Mouse (Mus musculus): ENCODE results near the gene Cd47. TPM values are rescaled to one million over a fixed set of nuclear protein-coding genes. Genes with fewer than 3 reads are reported as not detected.
A peak's percentile ranks its signal among the peaks of the same experiment; 100 is the strongest.

Gene Cd47
- polyA plus RNA-seq, 1 experiment from 2014 or later: 102 TPM

- ATAC-seq (ENCODE audit: low read depth) (no peak), DNase-seq (ENCODE audit: low spot score) (no peak)
- Histone ChIP-seq H3K9me3 (ENCODE audit: control insufficient read depth, low read length) (0 out of 2 replicates have a peak, but pooled peaks cover 6% of the 10 kb centered on the region), H3K27ac (replicated peaks; ENCODE audit: low read depth, low read length) (no peak overlapping the region), H3K4me3 (ENCODE audit: low read depth, low read length) (no peak overlapping the region), H3K4me1 (ENCODE audit: control insufficient read depth, insufficient read depth, low read length) (no peaks in the 10 kb centered on the region), H3K9ac (ENCODE audit: low read depth, low read length) (no peak overlapping the region), H3K36me3 (ENCODE audit: control insufficient read depth, insufficient read depth, low read length) (no peaks in the 10 kb centered on the region), H3K27me3 (replicated peaks; ENCODE audit: control insufficient read depth, insufficient read depth, low read length) (no peaks in the 10 kb centered on the region), H3K4me2 (ENCODE audit: low read depth, low read length) (no peak overlapping the region)
- 78% methylated on average over 6 of the region's 6 CpGs for WGBS
Observed at GRCm38 (mm10) chr16:49936008-49936443, 135.7 kb downstream of the Cd47 start.

DNA sequence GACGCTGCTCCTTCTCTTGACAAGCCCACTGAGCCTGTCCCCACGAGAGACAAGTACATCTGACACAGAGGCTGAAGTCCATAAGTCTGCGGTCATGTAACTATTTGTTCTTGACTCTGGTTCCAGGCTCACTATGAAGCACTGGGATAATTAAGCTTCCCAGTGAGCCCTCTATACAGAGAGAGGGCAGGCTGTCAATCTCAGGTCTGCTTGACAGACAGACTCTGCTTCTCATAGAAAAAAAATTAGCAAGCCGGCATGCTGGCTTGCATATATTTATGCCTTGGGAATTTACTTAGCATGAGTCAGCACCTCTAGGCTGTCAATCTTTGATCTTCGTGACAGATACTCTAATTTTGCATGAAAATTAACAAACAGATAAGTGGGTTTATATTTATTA is 136.5 kb downstream of the Cd47 start:
- no peak overlapping the region for H3K27ac ChIP-seq (replicated peaks; ENCODE audit: low read depth, low read length)
- DNase-seq (ENCODE audit: low spot score) (no peak), ATAC-seq (ENCODE audit: low read depth) (no peak)
- no peak overlapping the region for H3K9ac ChIP-seq (ENCODE audit: low read depth, low read length)
- no peak overlapping the region for H3K4me2 ChIP-seq (ENCODE audit: low read depth, low read length)
- WGBS: 48% methylated on average over 5 of the region's 5 CpGs
- no peaks in the 10 kb centered on the region for H3K27me3 ChIP-seq (replicated peaks; ENCODE audit: control insufficient read depth, insufficient read depth, low read length)
- H3K9me3 ChIP-seq (ENCODE audit: control insufficient read depth, low read length): 0 out of 2 replicates have a peak, but pooled peaks cover 6% of the 10 kb centered on the region
- H3K36me3 ChIP-seq (ENCODE audit: control insufficient read depth, insufficient read depth, low read length): no peaks in the 10 kb centered on the region
- no peaks in the 10 kb centered on the region for H3K4me1 ChIP-seq (ENCODE audit: control insufficient read depth, insufficient read depth, low read length)
- H3K4me3 ChIP-seq (ENCODE audit: low read depth, low read length): no peak overlapping the region

DNA sequence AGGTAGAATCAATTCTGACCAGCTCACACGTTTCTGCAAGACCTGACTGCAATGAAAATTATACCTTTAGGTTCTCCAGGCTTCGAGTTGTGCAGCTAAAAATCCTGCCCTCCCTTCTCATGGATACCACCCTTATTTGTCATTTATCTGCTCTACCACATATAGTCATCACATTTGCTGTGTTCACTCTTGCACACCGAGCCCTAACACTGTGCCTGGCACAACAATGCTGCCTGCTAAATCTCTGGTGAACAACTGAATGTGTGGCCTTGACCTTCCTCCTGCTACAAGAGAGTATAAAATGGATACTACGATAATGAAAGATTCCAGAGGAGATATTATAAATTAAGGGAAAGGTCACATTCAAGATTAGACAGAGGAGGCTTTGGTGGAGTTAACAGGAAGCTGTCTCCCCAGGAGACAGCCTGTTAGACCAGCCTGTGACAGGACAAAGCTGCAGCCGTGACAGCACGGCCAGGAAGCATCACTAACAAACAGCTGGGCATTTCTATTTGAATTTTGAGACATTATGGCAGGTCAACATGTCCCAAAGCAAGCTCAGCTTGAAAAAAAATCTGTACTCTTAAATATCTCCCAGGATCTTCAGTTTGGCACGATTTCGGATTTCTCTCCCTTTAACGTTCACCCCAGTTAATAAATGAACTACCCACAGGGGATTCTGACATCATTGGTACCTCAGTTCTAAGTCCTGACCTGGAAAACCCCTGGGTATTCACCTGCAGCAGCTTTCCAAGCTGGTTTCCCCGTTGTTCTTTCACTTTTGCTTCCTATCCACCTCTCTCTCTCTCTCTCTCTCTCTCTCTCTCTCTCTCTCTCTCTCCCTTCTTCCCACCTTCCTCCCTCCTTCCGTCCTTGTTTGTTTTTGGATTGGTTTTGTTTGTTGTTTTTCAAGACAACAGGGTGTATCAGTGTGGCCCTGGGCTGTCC is 137.2 kb downstream of the Cd47 start:
- WGBS: 43% methylated on average over 11 of the region's 11 CpGs
- Histone ChIP-seq H3K36me3 (ENCODE audit: control insufficient read depth, insufficient read depth, low read length) (no peaks in the 10 kb centered on the region), H3K4me2 (ENCODE audit: low read depth, low read length) (no peak overlapping the region), H3K4me1 (ENCODE audit: control insufficient read depth, insufficient read depth, low read length) (no peaks in the 10 kb centered on the region), H3K27ac (replicated peaks; ENCODE audit: low read depth, low read length) (no peak overlapping the region), H3K27me3 (replicated peaks; ENCODE audit: control insufficient read depth, insufficient read depth, low read length) (no peaks in the 10 kb centered on the region), H3K4me3 (ENCODE audit: low read depth, low read length) (no peak overlapping the region), H3K9ac (ENCODE audit: low read depth, low read length) (no peak overlapping the region), H3K9me3 (ENCODE audit: control insufficient read depth, low read length) (0 out of 2 replicates have a peak, but pooled peaks cover 6% of the 10 kb centered on the region)
- DNase-seq (ENCODE audit: low spot score) (no peak), ATAC-seq (ENCODE audit: low read depth) (no peak)

GRCm38 (mm10) chr16:49938483-49939301 is 138.4 kb downstream of the Cd47 start:
- Histone ChIP-seq H3K4me2 (ENCODE audit: low read depth, low read length) (no peak overlapping the region), H3K9me3 (ENCODE audit: control insufficient read depth, low read length) (0 out of 2 replicates have a peak, but pooled peaks cover 6% of the 10 kb centered on the region), H3K36me3 (ENCODE audit: control insufficient read depth, insufficient read depth, low read length) (no peaks in the 10 kb centered on the region), H3K27ac (replicated peaks; ENCODE audit: low read depth, low read length) (no peak overlapping the region), H3K9ac (ENCODE audit: low read depth, low read length) (no peak overlapping the region), H3K4me3 (ENCODE audit: low read depth, low read length) (no peak overlapping the region), H3K4me1 (ENCODE audit: control insufficient read depth, insufficient read depth, low read length) (no peaks in the 10 kb centered on the region), H3K27me3 (replicated peaks; ENCODE audit: control insufficient read depth, insufficient read depth, low read length) (no peaks in the 10 kb centered on the region)
- DNase-seq (ENCODE audit: low spot score) (no peak), ATAC-seq (ENCODE audit: low read depth) (no peak)
- 68% methylated on average over 7 of the region's 7 CpGs for WGBS

DNA sequence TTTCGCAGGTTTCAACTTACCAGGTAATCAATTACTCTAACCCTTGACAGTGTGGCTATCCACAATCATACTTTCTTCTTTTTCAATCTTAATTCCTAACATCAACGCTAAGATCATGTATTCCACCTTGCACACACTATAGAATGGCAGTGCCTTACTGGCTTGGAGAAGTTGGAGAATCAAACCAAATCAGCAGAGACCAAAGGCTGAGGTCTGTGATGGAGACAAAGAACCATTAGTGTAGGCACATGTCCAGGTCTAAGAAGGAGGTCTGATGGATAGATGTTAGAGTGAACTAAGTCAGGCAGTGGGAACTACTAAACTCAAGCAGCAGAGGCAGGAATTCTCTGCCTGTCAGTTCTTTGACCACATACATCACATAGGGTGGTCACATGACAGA is 139.0 kb downstream of the Cd47 start:
- Histone ChIP-seq H3K4me1 (ENCODE audit: control insufficient read depth, insufficient read depth, low read length) (no peaks in the 10 kb centered on the region), H3K27me3 (replicated peaks; ENCODE audit: control insufficient read depth, insufficient read depth, low read length) (no peaks in the 10 kb centered on the region), H3K4me3 (ENCODE audit: low read depth, low read length) (no peak overlapping the region), H3K9me3 (ENCODE audit: control insufficient read depth, low read length) (0 out of 2 replicates have a peak, but pooled peaks cover 6% of the 10 kb centered on the region), H3K4me2 (ENCODE audit: low read depth, low read length) (no peak overlapping the region), H3K36me3 (ENCODE audit: control insufficient read depth, insufficient read depth, low read length) (no peaks in the 10 kb centered on the region), H3K9ac (ENCODE audit: low read depth, low read length) (no peak overlapping the region), H3K27ac (replicated peaks; ENCODE audit: low read depth, low read length) (no peak overlapping the region)
- ATAC-seq (ENCODE audit: low read depth): no peak
- WGBS: 94% methylated on average over 2 of the region's 2 CpGs
- no peak for DNase-seq (ENCODE audit: low spot score)

DNA sequence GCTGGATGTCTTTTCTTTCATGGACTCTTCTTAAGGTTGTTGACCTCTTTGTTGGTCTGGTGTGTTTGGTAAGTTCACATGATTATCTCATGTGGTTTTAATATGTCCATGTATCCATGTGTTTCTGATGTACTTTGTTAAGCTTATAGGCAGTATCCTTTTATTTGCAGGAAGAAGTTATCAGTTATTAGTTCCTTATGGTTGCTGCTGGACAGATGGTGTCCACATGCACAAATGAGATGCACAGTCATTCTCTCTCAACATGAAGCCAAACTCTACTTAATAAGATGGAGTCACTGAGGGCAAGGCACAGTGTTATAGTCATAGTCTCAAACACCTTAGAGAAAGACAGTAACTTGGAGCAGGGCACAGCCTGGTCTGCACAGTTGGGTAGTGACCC is 140.1 kb downstream of the Cd47 start:
- Histone ChIP-seq H3K4me1 (ENCODE audit: control insufficient read depth, insufficient read depth, low read length) (no peaks in the 10 kb centered on the region), H3K36me3 (ENCODE audit: control insufficient read depth, insufficient read depth, low read length) (no peaks in the 10 kb centered on the region), H3K27ac (replicated peaks; ENCODE audit: low read depth, low read length) (no peak overlapping the region), H3K9me3 (ENCODE audit: control insufficient read depth, low read length) (0 out of 2 replicates have a peak, but pooled peaks cover 6% of the 10 kb centered on the region), H3K4me3 (ENCODE audit: low read depth, low read length) (no peak overlapping the region), H3K9ac (ENCODE audit: low read depth, low read length) (no peak overlapping the region), H3K4me2 (ENCODE audit: low read depth, low read length) (no peak overlapping the region), H3K27me3 (replicated peaks; ENCODE audit: control insufficient read depth, insufficient read depth, low read length) (no peaks in the 10 kb centered on the region)
- no peak for DNase-seq (ENCODE audit: low spot score)
- 0 out of 2 replicates have a peak, but pooled peaks have one; percentile 22 for ATAC-seq (ENCODE audit: low read depth)

DNA sequence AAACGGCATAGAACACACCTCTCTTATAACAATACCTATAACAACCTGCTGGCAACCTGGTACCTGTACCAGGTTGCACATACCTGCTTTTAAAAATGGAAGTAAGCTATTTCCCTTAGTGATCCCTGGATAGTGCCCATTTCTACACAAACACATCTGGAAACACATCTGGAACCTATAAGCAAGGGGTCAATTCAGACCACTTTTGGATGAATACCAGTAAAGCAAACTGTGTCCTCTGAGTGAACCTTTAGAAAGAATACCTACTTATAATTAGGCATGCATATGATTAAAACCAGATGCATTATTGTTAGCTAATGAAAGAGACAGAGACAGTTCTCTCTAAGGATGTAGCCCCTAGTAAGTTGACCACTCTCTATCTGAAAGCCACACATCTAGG is 140.7 kb downstream of the Cd47 start:
- 57% methylated on average over 1 of the region's 1 CpGs for WGBS
- ATAC-seq (ENCODE audit: low read depth) (0 out of 2 replicates have a peak, but pooled peaks have one; percentile 26), DNase-seq (ENCODE audit: low spot score) (peak; percentile 40)
- H3K27me3 ChIP-seq (replicated peaks; ENCODE audit: control insufficient read depth, insufficient read depth, low read length): no peaks in the 10 kb centered on the region
- no peak overlapping the region for H3K4me2 ChIP-seq (ENCODE audit: low read depth, low read length)
- H3K36me3 ChIP-seq (ENCODE audit: control insufficient read depth, insufficient read depth, low read length): no peaks in the 10 kb centered on the region
- no peak overlapping the region for H3K9ac ChIP-seq (ENCODE audit: low read depth, low read length)
- H3K9me3 ChIP-seq (ENCODE audit: control insufficient read depth, low read length): 0 out of 2 replicates have a peak, but pooled peaks cover 6% of the 10 kb centered on the region
- no peak overlapping the region for H3K27ac ChIP-seq (replicated peaks; ENCODE audit: low read depth, low read length)
- H3K4me3 ChIP-seq (ENCODE audit: low read depth, low read length): no peak overlapping the region
- no peaks in the 10 kb centered on the region for H3K4me1 ChIP-seq (ENCODE audit: control insufficient read depth, insufficient read depth, low read length)

DNA sequence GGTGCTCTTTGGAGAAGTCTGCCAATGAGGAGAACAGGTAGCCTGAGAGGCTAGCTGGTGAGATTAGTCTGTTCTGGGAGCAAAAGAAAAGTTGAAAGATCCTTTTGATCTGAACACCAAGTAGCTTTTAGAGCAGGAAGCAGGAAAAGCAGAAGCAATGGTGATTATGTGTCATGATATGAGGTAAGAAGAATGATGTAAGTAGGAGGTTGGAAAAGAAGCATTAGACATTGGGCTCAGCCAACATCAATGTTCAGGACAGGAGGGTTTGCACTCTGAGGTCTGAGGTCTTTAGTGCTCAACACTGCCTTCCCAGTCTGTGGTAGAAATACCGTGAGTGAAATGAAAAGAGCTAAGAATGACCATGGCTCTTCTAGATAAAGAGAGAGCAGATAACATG is 143.4 kb downstream of the Cd47 start:
- H3K27ac ChIP-seq (replicated peaks; ENCODE audit: low read depth, low read length): no peak overlapping the region
- no peak for DNase-seq (ENCODE audit: low spot score)
- 0 out of 2 replicates have a peak, but pooled peaks cover 6% of the 10 kb centered on the region for H3K9me3 ChIP-seq (ENCODE audit: control insufficient read depth, low read length)
- no peaks in the 10 kb centered on the region for H3K36me3 ChIP-seq (ENCODE audit: control insufficient read depth, insufficient read depth, low read length)
- H3K4me3 ChIP-seq (ENCODE audit: low read depth, low read length): no peak overlapping the region
- no peak overlapping the region for H3K9ac ChIP-seq (ENCODE audit: low read depth, low read length)
- 93% methylated on average over 1 of the region's 1 CpGs for WGBS
- no peak overlapping the region for H3K4me2 ChIP-seq (ENCODE audit: low read depth, low read length)
- no peaks in the 10 kb centered on the region for H3K4me1 ChIP-seq (ENCODE audit: control insufficient read depth, insufficient read depth, low read length)
- no peak for ATAC-seq (ENCODE audit: low read depth)
- no peaks in the 10 kb centered on the region for H3K27me3 ChIP-seq (replicated peaks; ENCODE audit: control insufficient read depth, insufficient read depth, low read length)
